Mouse (Mus musculus) intestine, postnatal 0 days (tissue): Measurements from ENCODE around the gene Dnase2b. TPM values are rescaled to one million over a fixed set of nuclear protein-coding genes. Genes with fewer than 3 reads are reported as not detected.

Experiments
- ATAC-seq: fragments of 200-750 bp; cut with Nextera tagmentation; 2 replicates; pipeline ENCODE4 v1.8.0; 2017; ENCODE audit warnings: mild to moderate bottlenecking, moderate TSS enrichment, moderate library complexity
- H3K27ac ChIP-seq: fragments of 300-500 bp; sonication (generic); 2 replicates; pipeline ENCODE4 v1.5.1; 2014; ENCODE audit warnings: mild to moderate bottlenecking, low read depth, low read length, moderate library complexity
- H3K27me3 ChIP-seq: fragments of 300-500 bp; sonication (generic); replicated peaks from 2 replicates; pipeline ENCODE4 v1.6.1; 2014; ENCODE audit warnings: low read length, mixed read lengths; ENCODE audit not compliant: control insufficient read depth, insufficient read depth
- H3K36me3 ChIP-seq: fragments of 300-500 bp; sonication (generic); 2 replicates; pipeline ENCODE4 v1.6.1; 2014; ENCODE audit warnings: mild to moderate bottlenecking, moderate library complexity; ENCODE audit not compliant: control insufficient read depth, insufficient read depth
- H3K4me1 ChIP-seq: fragments of 300-500 bp; sonication (generic); replicated peaks from 2 replicates; pipeline ENCODE4 v1.6.1; 2014; ENCODE audit warnings: antibody characterized with exemption, low read length, mixed read lengths; ENCODE audit not compliant: control insufficient read depth, insufficient read depth
- H3K4me2 ChIP-seq: fragments of 300-500 bp; sonication (generic); replicated peaks from 2 replicates; pipeline ENCODE4 v1.6.1; 2014; ENCODE audit warnings: low read depth, mild to moderate bottlenecking, moderate library complexity
- H3K4me3 ChIP-seq: fragments of 300-500 bp; sonication (generic); 2 replicates; pipeline ENCODE4 v1.5.1; 2014; ENCODE audit warnings: low read depth, low read length
- H3K9ac ChIP-seq: fragments of 300-500 bp; sonication (generic); 2 replicates; pipeline ENCODE4 v1.6.1; 2014; ENCODE audit warnings: mild to moderate bottlenecking, low read depth, low read length
- H3K9me3 ChIP-seq: fragments of 300-500 bp; sonication (generic); 2 replicates; pipeline ENCODE4 v1.6.1; 2016; ENCODE audit warnings: mixed run types; ENCODE audit not compliant: control insufficient read depth
- CTCF ChIP-seq: sonication (generic); IDR thresholded peaks from 2 replicates; pipeline ENCODE4 v1.5.1; 2016; ENCODE audit warnings: low read depth, mild to moderate bottlenecking, control low read depth, antibody characterized with exemption, moderate library complexity
- WGBS: fragments of 180-500 bp; shearing (Covaris S2); extraction: QIAGEN DNeasy Blood & Tissue Kit; methylation state at CpG from one replicate; pipeline ENCODE4 v1.1.7; 2014; 5-methylcytosine and 5-hydroxymethylcytosine counted together
- polyA plus RNA-seq: library from polyadenylated mRNA; unstranded; fragments of >200 nt; fragmentation: Nextera tagmentation; extraction: Ambion mirVana; gene quantifications from 2 replicates; pipeline ENCODE4 v1.2.1, GENCODE M21; 2015

Gene Dnase2b
- polyA plus RNA-seq, 1 experiment from 2014 or later, result not detected

GRCm38 (mm10) chr3:146557507-146557906 is 57.9 kb downstream of the Dnase2b start:
- Histone ChIP-seq H3K9me3 (no peaks in the 10 kb centered on the region), H3K4me2 (no peak overlapping the region), H3K27ac (no peak overlapping the region), H3K4me3 (no peak overlapping the region), H3K4me1 (no peaks in the 10 kb centered on the region), H3K36me3 (no peaks in the 10 kb centered on the region), H3K27me3 (no peaks in the 10 kb centered on the region), H3K9ac (no peak overlapping the region)
- no peak for TF ChIP-seq CTCF
- WGBS, result 85% methylated on average over 6 of the region's 6 CpGs
- ATAC-seq, result no peak

GRCm38 (mm10) chr3:146556567-146556966 is 58.8 kb downstream of the Dnase2b start:
- peak; percentile 37 for TF ChIP-seq CTCF
- 59% methylated on average over 1 of the region's 1 CpGs for WGBS
- H3K9ac ChIP-seq, result no peak overlapping the region
- H3K4me2 ChIP-seq, result no peak overlapping the region
- H3K4me3 ChIP-seq, result no peak overlapping the region
- H3K36me3 ChIP-seq, result no peaks in the 10 kb centered on the region
- no peak overlapping the region for H3K27ac ChIP-seq
- no peaks in the 10 kb centered on the region for H3K4me1 ChIP-seq
- no peak for ATAC-seq
- no peaks in the 10 kb centered on the region for H3K27me3 ChIP-seq
- no peaks in the 10 kb centered on the region for H3K9me3 ChIP-seq

- no peak for ATAC-seq
- 84% methylated on average over 7 of the region's 7 CpGs for WGBS
- H3K36me3 ChIP-seq, result no peaks in the 10 kb centered on the region
These were observed 60.6 kb downstream of the Dnase2b start for GRCm38 (mm10) chr3:146554816-146555215.

GRCm38 (mm10) chr3:146543632-146544031 is 71.8 kb downstream of the Dnase2b start:
- H3K36me3 ChIP-seq, result no peaks in the 10 kb centered on the region
- H3K4me2 ChIP-seq, result no peak overlapping the region
- H3K4me1 ChIP-seq, result no peaks in the 10 kb centered on the region
- no peaks in the 10 kb centered on the region for H3K9me3 ChIP-seq
- WGBS, result 16% methylated on average over 1 of the region's 1 CpGs
- no peak for TF ChIP-seq CTCF
- no peak for ATAC-seq
- H3K4me3 ChIP-seq, result no peak overlapping the region
- no peaks in the 10 kb centered on the region for H3K27me3 ChIP-seq
- H3K9ac ChIP-seq, result no peak overlapping the region
- no peak overlapping the region for H3K27ac ChIP-seq

More at GRCm38 (mm10) chr3:146554816-146555215, 60.6 kb downstream of the Dnase2b start:
- no peaks in the 10 kb centered on the region for H3K9me3 ChIP-seq
- no peaks in the 10 kb centered on the region for H3K27me3 ChIP-seq
- H3K9ac ChIP-seq, result no peak overlapping the region
- no peak for TF ChIP-seq CTCF
- H3K4me1 ChIP-seq, result no peaks in the 10 kb centered on the region
- no peak overlapping the region for H3K4me3 ChIP-seq
- no peak overlapping the region for H3K4me2 ChIP-seq
- H3K27ac ChIP-seq, result no peak overlapping the region

GRCm38 (mm10) chr3:146540521-146541273 is 74.7 kb downstream of the Dnase2b start:
- H3K4me1 ChIP-seq, result no peaks in the 10 kb centered on the region
- H3K27ac ChIP-seq, result no peak overlapping the region
- no peaks in the 10 kb centered on the region for H3K36me3 ChIP-seq
- WGBS, result 47% methylated on average over 4 of the region's 4 CpGs
- no peak overlapping the region for H3K4me2 ChIP-seq
- H3K9ac ChIP-seq, result no peak overlapping the region
- no peaks in the 10 kb centered on the region for H3K27me3 ChIP-seq
- TF ChIP-seq CTCF, result no peak
- no peak for ATAC-seq
- H3K9me3 ChIP-seq, result no peaks in the 10 kb centered on the region
- H3K4me3 ChIP-seq, result no peak overlapping the region

GRCm38 (mm10) chr3:146534986-146535385 is 80.4 kb downstream of the Dnase2b start:
- no peaks in the 10 kb centered on the region for H3K36me3 ChIP-seq
- no peak for ATAC-seq
- no peaks in the 10 kb centered on the region for H3K27me3 ChIP-seq
- H3K9me3 ChIP-seq, result no peaks in the 10 kb centered on the region
- no peak overlapping the region for H3K9ac ChIP-seq
- no peaks in the 10 kb centered on the region for H3K4me1 ChIP-seq
- H3K4me3 ChIP-seq, result no peak overlapping the region
- H3K27ac ChIP-seq, result no peak overlapping the region
- no peak overlapping the region for H3K4me2 ChIP-seq
- 70% methylated on average over 6 of the region's 6 CpGs for WGBS
- no peak for TF ChIP-seq CTCF

Other genes with a start within 250 kb of the Dnase2b start
- 31.1 TPM in 2 replicates for gene Ssx2ip, start 211.0 kb downstream of the Dnase2b start, polyA plus RNA-seq
- 8.1 and 8.3 TPM in 2 replicates for gene Ctbs, start 165.8 kb downstream of the Dnase2b start, polyA plus RNA-seq
- 1.3 and 1.9 TPM in 2 replicates for gene Spata1, start 115.8 kb downstream of the Dnase2b start, polyA plus RNA-seq
- 1,062 and 1,144 TPM in 2 replicates for gene Gng5, start 115.8 kb downstream of the Dnase2b start, polyA plus RNA-seq
- 28.1 TPM in 2 replicates for gene Rpf1, start 94.2 kb downstream of the Dnase2b start, polyA plus RNA-seq
- gene Uox, start 45.2 kb downstream of the Dnase2b start, polyA plus RNA-seq, result 0.10 TPM in 1 of 2 replicates, not detected in the other
- gene 4930503B20Rik, start 35.7 kb upstream of the Dnase2b start, polyA plus RNA-seq, result not detected in 2 replicates
- 0.07 and 0.14 TPM in 2 replicates for gene Samd13, start 70.0 kb upstream of the Dnase2b start, polyA plus RNA-seq
- gene Prkacb, start 197.4 kb upstream of the Dnase2b start, polyA plus RNA-seq, result 25.3 and 27.0 TPM in 2 replicates
- 1.5 and 1.6 TPM in 2 replicates for gene Ttll7, start 236.8 kb upstream of the Dnase2b start, polyA plus RNA-seq